ENCODE assay signal across 12 mouse cellular contexts in genomic region chr1:190532879-190533676, GRCm38 (mm10).
DNase-seq lines count a peak whose midpoint lies in the region; ATAC-seq lines count a peak whose summit lies in the region.
"Had no signal": no experiment of that assay in that cellular context is flagged by ENCODE, and none has a peak within 500 bp of the region (broad histone marks: within the 10 kb centered on the region; RNA-seq: fewer than 3 reads in every experiment).

No protein-coding gene starts in this region.

- no peak overlapping the region for H3K9ac ChIP-seq in liver, embryonic 11.5 days (ENCODE audit: low read depth, low read length)
- no peak overlapping the region for H3K9ac ChIP-seq in embryonic facial prominence, embryonic 12.5 days
- H3K9ac ChIP-seq in intestine, embryonic 15.5 days, result no peak overlapping the region
- H3K9ac ChIP-seq in stomach, embryonic 16.5 days (ENCODE audit: low read length), result no peak overlapping the region
- H3K9ac ChIP-seq: neural tube, embryonic 12.5 days had no signal

- H3K36me3 ChIP-seq in liver, embryonic 11.5 days (ENCODE audit: control insufficient read depth, insufficient read depth, low read length), result no peaks in the 10 kb centered on the region
- no peaks in the 10 kb centered on the region for H3K36me3 ChIP-seq in embryonic facial prominence, embryonic 12.5 days
- no peaks in the 10 kb centered on the region for H3K36me3 ChIP-seq in intestine, embryonic 15.5 days
- H3K36me3 ChIP-seq in stomach, embryonic 16.5 days (ENCODE audit: control insufficient read depth, insufficient read depth, low read length), result no peaks in the 10 kb centered on the region
- H3K36me3 ChIP-seq: neural tube, embryonic 12.5 days had no signal

- peaks cover 5% of the 10 kb centered on the region; the same call in 1 of the 2 replicates for H3K4me1 ChIP-seq in liver, embryonic 11.5 days (replicated peaks; ENCODE audit: control insufficient read depth, insufficient read depth, low read length)
- H3K4me1 ChIP-seq in embryonic facial prominence, embryonic 12.5 days, result peaks cover 9% of the 10 kb centered on the region
- peaks cover 11% of the 10 kb centered on the region; the same call in 1 of the 2 replicates for H3K4me1 ChIP-seq in intestine, embryonic 15.5 days (replicated peaks)
- peaks cover 1% of the 10 kb centered on the region; the same call in 1 of the 2 replicates for H3K4me1 ChIP-seq in stomach, embryonic 16.5 days (ENCODE audit: control insufficient read depth, insufficient read depth, low read length)

- DNase-seq in liver, embryonic 11.5 days (ENCODE audit: low spot score), result no peak
- DNase-seq in liver, result no peak
- no peak for DNase-seq in left cerebral cortex, postnatal 14 days (ENCODE audit: low spot score in 2 of 2)
- DNase-seq in right cerebral cortex, postnatal 10 days (ENCODE audit: low spot score in 2 of 2), result no peak
- DNase-seq: adrenal gland, adult 8-10 months; cerebellum, adult 2 months; kidney, adult 2 months; lung, postnatal 14 days had no signal

- no peak overlapping the region for H3K4me2 ChIP-seq in liver, embryonic 11.5 days
- no peak overlapping the region for H3K4me2 ChIP-seq in embryonic facial prominence, embryonic 12.5 days (replicated peaks)
- H3K4me2 ChIP-seq in intestine, embryonic 15.5 days (replicated peaks), result peak overlapping the region; percentile 4; the same call in 1 of the 2 replicates
- H3K4me2 ChIP-seq in stomach, embryonic 16.5 days (ENCODE audit: low read depth, low read length), result no peak overlapping the region
- H3K4me2 ChIP-seq: neural tube, embryonic 12.5 days had no signal

- no peak overlapping the region for H3K4me3 ChIP-seq in liver, embryonic 11.5 days (ENCODE audit: low read depth, low read length)
- no peak overlapping the region for H3K4me3 ChIP-seq in embryonic facial prominence, embryonic 12.5 days
- no peak overlapping the region for H3K4me3 ChIP-seq in intestine, embryonic 15.5 days (replicated peaks)
- H3K4me3 ChIP-seq in stomach, embryonic 16.5 days (replicated peaks; ENCODE audit: low read length), result no peak overlapping the region
- H3K4me3 ChIP-seq: neural tube, embryonic 12.5 days had no signal

- no peaks in the 10 kb centered on the region for H3K27me3 ChIP-seq in liver, embryonic 11.5 days (replicated peaks; ENCODE audit: control insufficient read depth, insufficient read depth, low read length)
- 0 out of 2 replicates have a peak, but pooled peaks cover 6% of the 10 kb centered on the region for H3K27me3 ChIP-seq in embryonic facial prominence, embryonic 12.5 days
- H3K27me3 ChIP-seq in intestine, embryonic 15.5 days (replicated peaks), result no peaks in the 10 kb centered on the region
- no peaks in the 10 kb centered on the region for H3K27me3 ChIP-seq in stomach, embryonic 16.5 days (ENCODE audit: control insufficient read depth, insufficient read depth, low read length)
- H3K27me3 ChIP-seq: neural tube, embryonic 12.5 days had no signal

- H3K9me3 ChIP-seq in liver, embryonic 11.5 days (ENCODE audit: control insufficient read depth, low read length), result no peaks in the 10 kb centered on the region
- H3K9me3 ChIP-seq in embryonic facial prominence, embryonic 12.5 days, result no peaks in the 10 kb centered on the region
- H3K9me3 ChIP-seq in intestine, embryonic 15.5 days, result no peaks in the 10 kb centered on the region
- H3K9me3 ChIP-seq in stomach, embryonic 16.5 days (replicated peaks; ENCODE audit: control insufficient read depth, low read length), result no peaks in the 10 kb centered on the region
- H3K9me3 ChIP-seq: neural tube, embryonic 12.5 days had no signal

- no peak overlapping the region for H3K27ac ChIP-seq in liver, embryonic 11.5 days (ENCODE audit: low read depth, low read length)
- no peak overlapping the region for H3K27ac ChIP-seq in embryonic facial prominence, embryonic 12.5 days
- H3K27ac ChIP-seq in intestine, embryonic 15.5 days, result peak overlapping the region; percentile 48; the same call in 1 of the 2 replicates
- peak overlapping the region; percentile 1; the same call in 1 of the 2 replicates for H3K27ac ChIP-seq in stomach, embryonic 16.5 days (ENCODE audit: low read length)
- H3K27ac ChIP-seq: neural tube, embryonic 12.5 days had no signal

- intact Hi-C loops in left cerebral cortex, postnatal 14 days (cut with DNase I), result no loop called here

- 23% methylated on average over 10 of the region's 10 CpGs for WGBS in liver, embryonic 11.5 days
- WGBS in embryonic facial prominence, embryonic 12.5 days, result 13% methylated on average over 10 of the region's 10 CpGs
- 20% methylated on average over 10 of the region's 10 CpGs for WGBS in intestine, embryonic 15.5 days
- 22% methylated on average over 10 of the region's 10 CpGs for WGBS in stomach, embryonic 16.5 days

- 0 out of 2 replicates have a peak, but pooled peaks have one; percentile 49 for ATAC-seq in liver, embryonic 11.5 days (replicated peaks; ENCODE audit: low FRiP score)
- ATAC-seq in embryonic facial prominence, embryonic 12.5 days (ENCODE audit: insufficient number of reproducible peaks, insufficient read depth, low FRiP score, low TSS enrichment), result peak; percentile 15; the same call in 1 of the 2 replicates
- ATAC-seq in intestine, embryonic 15.5 days, result peak; percentile 85
- peak; percentile 27; the same call in 1 of the 2 replicates for ATAC-seq in stomach, embryonic 16.5 days (ENCODE audit: insufficient read depth, low FRiP score)

Comparison
In these comparisons a context has a peak if more than half of its experiments do, and no peak if none do; other contexts are left out.
1. ATAC-seq: peak in every context shown above with its lines; median percentile 85 in intestine, embryonic 15.5 days; 49 in liver, embryonic 11.5 days; 27 in stomach, embryonic 16.5 days; 15 in embryonic facial prominence, embryonic 12.5 days.
2. H3K27ac ChIP-seq: peak in intestine, embryonic 15.5 days (single experiment) and stomach, embryonic 16.5 days (single experiment); none in liver, embryonic 11.5 days (single experiment) and embryonic facial prominence, embryonic 12.5 days (single experiment).